Mouse (Mus musculus) urinary bladder, adult 2 months (tissue): ENCODE results near the gene Cep112. TPM values are rescaled to one million over a fixed set of nuclear protein-coding genes. Genes with fewer than 3 reads are reported as not detected.

Source experiments
- DNase-seq: peaks from one replicate; pipeline ENCODE4 v3.0.0; 2022; ENCODE audit warnings: low spot score
- polyA plus RNA-seq: library from polyadenylated mRNA; depleted of rRNA; stranded (reverse); fragments of >200 nt; gene quantifications from 2 replicates; pipeline ENCODE4 v1.2.3, GENCODE M21; 2012; rRNA removed

The Cep112 gene
- polyA plus RNA-seq, 1 experiment, result 2.9 TPM

DNA sequence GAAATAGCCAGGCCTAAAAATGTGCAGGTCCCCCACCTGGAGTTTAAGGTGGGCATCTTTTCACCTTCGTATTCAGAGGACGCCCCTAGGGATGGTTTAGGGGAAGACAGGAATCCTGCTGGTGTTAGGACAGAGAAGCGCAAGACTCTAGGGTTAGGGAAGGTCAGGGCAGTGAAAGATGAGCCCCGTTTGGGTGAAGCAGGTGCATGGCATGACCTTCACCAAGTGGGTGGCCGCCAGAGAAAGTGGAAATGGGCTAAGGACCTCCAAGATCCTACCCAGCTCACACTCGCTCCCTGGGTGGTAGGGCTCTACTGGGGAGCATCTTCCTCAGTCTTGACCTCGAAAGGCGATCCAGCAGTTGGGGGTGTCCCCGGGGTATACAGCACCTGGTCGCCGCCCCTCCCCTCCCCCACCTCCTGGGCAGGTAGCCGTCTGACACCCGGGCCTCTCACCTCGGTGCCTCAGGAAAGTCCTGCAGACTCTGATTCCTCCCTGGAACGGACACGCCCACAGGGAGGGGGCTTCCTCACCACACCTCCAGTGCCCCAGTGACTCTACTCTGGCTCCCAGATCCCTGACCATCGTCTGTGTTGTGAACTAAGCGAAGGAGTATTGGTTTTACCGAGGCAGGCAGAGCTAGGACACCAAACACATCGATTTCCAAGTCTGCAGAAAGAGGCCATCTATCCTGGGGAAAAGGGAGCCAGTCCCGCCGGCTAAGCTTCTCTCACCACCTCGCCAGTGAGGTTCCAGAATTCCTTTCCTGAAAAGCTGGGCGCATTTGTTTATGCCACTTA is 484.6 kb downstream of the Cep112 start:
- no peak for DNase-seq

Other genes with a start within 250 kb of the Cep112 start
- 0.17 and 0.62 TPM in 2 replicates for gene Apoh, start 81.8 kb upstream of the Cep112 start, polyA plus RNA-seq
- 16.4 and 20.6 TPM in 2 replicates for gene Prkca, start 81.3 kb upstream of the Cep112 start, polyA plus RNA-seq